Mouse (Mus musculus) liver (tissue): ENCODE measurements at regions not wholly inside any gene's neighbourhood (a gene's known extent, or its start where the extent isn't known, plus 50 kb on each side); places are given as distances from the start of the nearest gene placed in this dataset.
"Not testable (repeated sequence)": the region's sequence is repeated elsewhere in the genome, so short reads cannot be mapped to it uniquely, and the experiment has no call there.

Experiments
- DNase-seq: peaks from one replicate; pipeline ENCODE4 v3.0.0-alpha.2; 2020; ENCODE audit warnings: mixed read lengths

GRCm38 (mm10) chr17:4445606-4446005, 548.5 kb upstream of the Arid1b start:
- no peak for DNase-seq

- DNase-seq = no peak
Measured at GRCm38 (mm10) chr17:4457491-4457890, 536.6 kb upstream of the Arid1b start.

DNA sequence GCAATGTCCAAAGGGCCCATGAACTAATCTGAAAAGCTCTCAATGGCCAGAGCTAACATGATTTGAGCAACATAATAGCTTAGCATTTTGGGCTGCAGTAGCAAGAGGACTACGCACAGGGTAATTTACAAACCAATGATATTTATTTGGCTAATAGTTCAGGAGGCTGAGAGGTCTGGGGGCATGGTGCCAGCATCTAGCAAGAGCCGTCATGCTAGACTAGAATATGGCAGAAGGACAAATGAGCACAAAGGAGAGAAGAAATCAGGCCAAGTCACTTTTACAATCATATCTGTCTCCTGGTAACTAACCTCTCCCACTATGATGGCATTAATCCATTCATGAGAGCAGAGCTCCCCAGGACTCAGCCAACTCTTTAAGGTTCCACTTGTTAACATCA, 532.6 kb upstream of the Arid1b start:
- DNase-seq = no peak

- no peak for DNase-seq
Measured at GRCm38 (mm10) chr17:4464286-4464880, 529.7 kb upstream of the Arid1b start.

DNA sequence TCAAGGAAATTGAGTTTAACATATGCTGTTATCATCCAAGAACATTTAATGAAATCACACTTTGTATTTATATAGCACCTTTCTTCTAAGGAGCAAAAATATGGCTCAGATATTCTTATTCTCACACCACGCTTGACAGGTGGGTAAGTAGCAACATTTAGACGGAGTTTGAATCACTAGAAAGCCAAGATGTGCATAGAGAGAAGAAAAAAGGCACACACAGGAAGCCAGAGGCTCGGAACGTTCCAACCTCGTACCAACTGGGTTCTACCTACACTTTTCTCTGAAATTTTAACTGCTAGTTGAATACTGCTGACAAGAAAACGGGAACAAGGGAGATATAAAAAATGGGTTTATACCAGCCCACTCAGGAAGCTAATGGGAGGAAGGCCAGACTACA, 528.4 kb upstream of the Arid1b start:
- no peak for DNase-seq

GRCm38 (mm10) chr17:4472412-4472811, 521.7 kb upstream of the Arid1b start:
- DNase-seq = no peak

GRCm38 (mm10) chr17:4474350-4474749, 519.8 kb upstream of the Arid1b start:
- DNase-seq = no peak

DNA sequence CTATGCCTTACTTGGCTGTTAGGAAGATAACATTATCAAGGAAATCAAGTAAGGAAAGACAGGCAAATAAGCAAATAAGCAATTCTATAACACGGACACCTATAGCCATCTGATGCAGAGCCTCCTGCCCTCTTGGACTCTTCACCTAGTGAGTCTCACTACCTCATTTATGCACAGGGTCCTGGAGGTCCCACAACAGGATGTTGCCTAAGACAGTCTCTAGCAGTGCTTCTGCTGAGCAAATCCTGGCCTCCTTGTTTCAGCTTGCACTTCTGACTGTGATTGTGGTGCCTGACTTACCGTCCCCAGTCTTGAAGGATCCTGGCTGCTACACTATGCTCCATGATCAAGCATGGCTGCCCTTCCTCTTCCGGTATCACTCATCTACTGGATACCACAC, 518.5 kb upstream of the Arid1b start:
- DNase-seq = no peak

- DNase-seq = no peak
Measured at GRCm38 (mm10) chr17:4494392-4494791, 499.7 kb upstream of the Arid1b start.

GRCm38 (mm10) chr17:4500504-4500903, 493.6 kb upstream of the Arid1b start:
- no peak for DNase-seq

- DNase-seq = no peak
Measured at GRCm38 (mm10) chr17:4501029-4501428, 493.1 kb upstream of the Arid1b start.

DNA sequence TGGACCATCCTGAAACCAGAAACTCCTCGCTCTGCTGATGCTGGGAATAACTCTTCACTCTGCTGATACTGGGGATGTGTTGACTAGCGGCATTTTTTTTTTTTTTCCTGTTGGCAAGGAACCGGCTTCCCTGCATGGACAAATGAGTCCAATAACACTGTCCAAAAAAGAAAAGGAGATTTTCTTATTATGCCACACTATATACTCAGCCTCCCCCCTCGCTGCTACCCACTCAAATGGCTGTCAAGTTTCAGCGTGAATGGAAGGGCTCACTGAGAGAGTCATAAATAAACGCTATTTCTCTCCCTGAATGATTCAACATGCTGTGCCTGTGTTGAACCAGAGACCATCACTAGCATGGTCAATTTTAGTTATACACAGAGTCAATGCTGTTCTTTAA, 489.2 kb upstream of the Arid1b start:
- no peak for DNase-seq

DNA sequence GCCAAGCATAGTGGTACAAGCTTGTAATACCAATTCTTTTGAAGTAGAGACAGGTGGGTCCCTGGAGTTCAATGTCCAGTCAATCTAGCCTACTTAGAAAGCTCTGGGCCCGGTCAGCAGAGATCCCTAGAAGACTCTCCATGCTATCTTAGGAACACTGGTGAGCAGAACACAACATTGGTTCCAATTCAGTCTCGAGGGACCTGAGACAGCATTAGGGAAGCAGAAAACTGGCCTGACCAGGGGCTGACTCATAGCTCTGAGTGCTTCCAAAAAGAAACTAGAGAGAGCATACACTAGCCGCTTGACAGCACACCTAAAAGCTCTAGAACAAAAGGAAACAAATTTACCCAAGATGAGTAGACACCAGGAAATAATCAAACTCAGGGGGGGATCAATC, 484.6 kb upstream of the Arid1b start:
- no peak for DNase-seq

DNA sequence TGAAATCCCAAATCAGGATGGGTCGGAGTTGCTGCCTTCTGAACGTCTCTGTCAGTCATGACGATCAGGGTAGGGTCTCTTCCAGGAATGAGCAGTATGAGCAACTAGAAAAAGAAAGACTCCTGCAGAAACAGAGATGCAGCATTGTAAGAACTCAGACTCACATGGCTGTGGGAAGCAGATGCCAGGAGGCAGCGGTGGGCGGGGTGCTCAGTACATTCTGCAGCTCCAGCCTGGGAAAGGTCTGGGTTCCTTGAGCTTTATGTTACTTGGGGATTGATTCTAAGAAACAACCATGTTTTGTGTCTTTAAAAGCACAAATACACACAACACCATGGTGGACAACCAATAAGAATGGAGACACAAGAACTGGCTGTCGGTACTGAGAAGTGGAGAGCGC, 478.0 kb upstream of the Arid1b start:
- no peak for DNase-seq

DNA sequence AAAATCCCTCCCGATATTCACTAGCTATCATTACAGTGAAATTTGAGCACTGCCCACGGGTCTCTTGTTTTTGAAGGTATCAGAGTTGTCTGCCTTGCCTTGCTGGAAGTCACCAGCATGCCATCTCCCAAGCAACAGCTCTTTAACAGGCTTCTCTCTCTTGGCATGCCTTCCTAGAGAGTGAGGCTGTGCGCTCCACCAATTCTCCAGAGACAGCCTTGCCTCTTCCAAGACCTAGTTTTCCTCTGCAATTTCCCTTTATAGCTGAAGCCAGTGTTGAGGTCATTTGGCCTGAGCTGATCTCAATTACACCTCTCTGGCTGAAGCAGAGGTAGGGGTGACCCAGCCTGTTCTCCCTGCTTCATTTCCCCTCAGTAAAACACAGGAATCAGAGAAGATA, 477.3 kb upstream of the Arid1b start:
- DNase-seq = no peak

GRCm38 (mm10) chr17:4521031-4521430, 473.1 kb upstream of the Arid1b start:
- no peak for DNase-seq

- no peak for DNase-seq
Measured at GRCm38 (mm10) chr17:4526466-4526865, 467.7 kb upstream of the Arid1b start.

- no peak for DNase-seq
Measured at GRCm38 (mm10) chr17:4532126-4532525, 462.0 kb upstream of the Arid1b start.

DNA sequence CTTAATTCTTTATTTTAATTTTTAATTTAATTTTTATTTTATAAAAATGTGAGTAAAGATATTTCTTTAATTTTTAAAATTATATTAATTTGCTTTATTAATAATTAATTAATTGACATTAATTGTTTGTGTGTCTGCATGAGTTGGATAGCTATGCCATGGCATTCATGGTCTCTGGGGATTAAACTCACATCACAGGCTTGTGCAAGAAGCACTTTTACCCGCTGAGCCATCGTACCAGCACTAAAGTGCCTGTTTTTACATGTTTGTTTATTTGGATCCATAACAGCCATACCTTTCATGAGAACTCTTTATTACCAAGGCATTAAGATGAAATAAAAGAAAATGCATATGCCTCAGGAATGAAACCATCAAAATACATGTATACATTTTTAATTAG, 453.7 kb upstream of the Arid1b start:
- DNase-seq = no peak

DNA sequence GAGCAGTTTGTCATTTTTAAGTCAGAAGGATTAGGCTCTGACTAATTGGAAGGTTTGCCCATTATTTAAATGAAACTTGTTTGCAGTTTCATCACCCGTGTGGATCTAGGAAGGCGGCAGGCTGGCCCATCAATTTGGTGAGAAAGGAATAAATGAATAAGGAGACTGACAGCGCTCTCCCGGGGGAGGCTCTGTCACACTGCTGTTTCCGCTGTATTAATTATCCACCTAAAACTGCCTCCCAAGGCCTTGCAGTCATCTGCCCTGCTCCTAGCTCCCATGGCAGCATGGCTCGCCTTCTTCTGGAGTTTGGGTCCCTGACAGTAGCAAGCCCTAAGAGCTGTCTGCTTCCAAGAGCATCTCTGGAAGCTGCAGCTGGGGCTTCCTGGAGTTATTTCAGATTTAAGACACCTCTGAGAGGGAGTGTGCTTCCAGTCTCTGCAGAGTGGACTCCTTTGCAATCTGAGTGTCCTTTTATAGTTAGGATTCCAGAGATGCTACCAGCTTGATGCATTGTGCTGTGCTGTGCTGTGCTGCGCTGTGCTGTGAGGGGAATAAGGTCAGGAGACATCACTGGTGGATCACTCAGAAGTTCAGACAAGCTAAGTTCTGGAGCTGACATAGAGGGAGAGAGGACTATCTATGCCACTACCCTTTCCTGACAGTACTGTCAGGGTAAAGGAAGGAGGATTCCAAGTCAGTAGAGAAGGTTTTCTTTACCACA, 452.9 kb upstream of the Arid1b start:
- DNase-seq = no peak

- no peak for DNase-seq
Measured at GRCm38 (mm10) chr17:4546579-4546978, 447.6 kb upstream of the Arid1b start.

GRCm38 (mm10) chr17:4553026-4553425, 441.1 kb upstream of the Arid1b start:
- not testable (repeated sequence) for DNase-seq

DNA sequence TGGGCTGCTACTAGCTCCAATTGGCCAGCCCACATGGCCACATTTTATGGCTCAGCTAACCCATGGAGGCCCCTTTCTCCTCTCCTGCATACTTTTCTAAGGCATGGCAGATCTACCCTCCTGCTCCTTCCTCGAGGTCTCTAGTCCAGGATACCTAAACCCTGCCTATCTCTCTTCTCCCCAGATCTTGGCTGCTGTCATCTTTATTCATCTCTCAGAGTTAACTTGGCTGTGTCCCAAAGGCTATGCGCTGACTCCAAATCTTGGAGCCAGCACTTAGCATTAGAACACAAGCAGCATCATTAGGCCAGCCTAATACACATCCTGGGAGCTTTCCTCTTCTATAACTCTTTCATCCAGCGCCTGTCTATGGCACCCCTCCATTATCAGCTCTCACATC, 430.5 kb upstream of the Arid1b start:
- DNase-seq = no peak

- no peak for DNase-seq
Measured at GRCm38 (mm10) chr17:4576883-4577282, 417.2 kb upstream of the Arid1b start.

DNA sequence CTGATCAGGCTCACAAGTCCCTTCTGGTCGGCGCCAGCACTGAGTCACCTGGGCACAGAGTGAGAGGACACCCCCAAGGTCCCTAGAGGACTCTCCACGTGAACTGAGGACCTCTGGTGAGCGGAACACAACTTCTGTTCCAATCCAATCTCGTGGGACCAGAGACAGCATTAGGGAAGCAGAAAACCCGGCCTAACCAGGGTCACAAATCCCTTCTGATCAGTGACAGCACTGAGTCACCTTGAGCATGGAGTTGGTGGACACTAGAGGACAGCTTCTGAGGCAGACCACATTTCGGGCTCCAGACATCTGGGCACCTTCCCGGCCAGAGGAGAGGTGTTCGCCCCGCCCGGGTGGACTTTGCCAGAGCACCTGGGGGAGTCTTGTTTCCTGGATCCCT, 412.3 kb upstream of the Arid1b start:
- DNase-seq = no peak
